Mouse (Mus musculus): ENCODE data around the gene Metap1d.

The Metap1d gene

GRCm38 (mm10) chr2:71526595-71527322, 73.7 kb downstream of the Metap1d start:
- no peak for DNase-seq (ENCODE audit: inconsistent age in 2 of 2, low spot score in 1 of 2)

- peak in 1 of 2 experiments; percentile 43 for DNase-seq (ENCODE audit: inconsistent age in 2 of 2, low spot score in 1 of 2)
Measured at GRCm38 (mm10) chr2:71527323-71528013, 74.4 kb downstream of the Metap1d start.

DNA sequence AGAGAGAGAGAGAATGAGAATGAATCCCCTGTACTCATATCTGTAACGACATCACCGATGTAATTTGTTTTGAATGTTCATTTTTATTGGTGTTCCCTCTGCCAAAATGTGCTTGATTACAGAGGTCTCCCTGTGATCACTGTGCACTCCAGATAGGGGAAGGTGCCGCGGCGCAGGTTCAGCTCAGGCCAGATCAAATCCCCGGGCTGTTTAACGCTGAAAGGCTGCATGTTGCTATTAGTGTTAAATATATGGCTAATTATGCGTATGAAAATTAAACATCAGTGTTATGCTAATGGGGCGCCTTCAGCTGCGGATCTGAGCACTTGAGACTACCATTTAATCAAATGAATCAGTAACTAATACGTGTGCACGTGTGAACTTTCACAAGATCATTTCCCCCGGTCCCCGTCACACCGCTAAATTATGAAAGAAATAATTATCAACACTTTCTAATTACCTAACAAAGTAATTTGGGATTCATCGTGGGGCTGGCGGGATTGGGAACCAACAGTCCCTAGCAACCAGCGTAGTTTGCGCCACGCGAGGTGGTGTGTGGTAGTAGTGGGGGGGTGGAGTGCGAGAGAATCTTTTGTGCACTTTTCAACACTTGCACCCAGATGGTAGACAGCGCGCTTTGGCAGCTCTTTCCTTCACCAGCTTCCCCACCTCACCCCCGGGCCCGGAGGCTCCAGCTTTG, 75.1 kb downstream of the Metap1d start, which contains the start of gene Dlx1:
Gene Dlx1 (plus strand): TSS at position 100 of the 700 bp plus-strand sequence.
- peak in 1 of 2 experiments; percentile 58 for DNase-seq (ENCODE audit: inconsistent age in 2 of 2, low spot score in 1 of 2)

DNA sequence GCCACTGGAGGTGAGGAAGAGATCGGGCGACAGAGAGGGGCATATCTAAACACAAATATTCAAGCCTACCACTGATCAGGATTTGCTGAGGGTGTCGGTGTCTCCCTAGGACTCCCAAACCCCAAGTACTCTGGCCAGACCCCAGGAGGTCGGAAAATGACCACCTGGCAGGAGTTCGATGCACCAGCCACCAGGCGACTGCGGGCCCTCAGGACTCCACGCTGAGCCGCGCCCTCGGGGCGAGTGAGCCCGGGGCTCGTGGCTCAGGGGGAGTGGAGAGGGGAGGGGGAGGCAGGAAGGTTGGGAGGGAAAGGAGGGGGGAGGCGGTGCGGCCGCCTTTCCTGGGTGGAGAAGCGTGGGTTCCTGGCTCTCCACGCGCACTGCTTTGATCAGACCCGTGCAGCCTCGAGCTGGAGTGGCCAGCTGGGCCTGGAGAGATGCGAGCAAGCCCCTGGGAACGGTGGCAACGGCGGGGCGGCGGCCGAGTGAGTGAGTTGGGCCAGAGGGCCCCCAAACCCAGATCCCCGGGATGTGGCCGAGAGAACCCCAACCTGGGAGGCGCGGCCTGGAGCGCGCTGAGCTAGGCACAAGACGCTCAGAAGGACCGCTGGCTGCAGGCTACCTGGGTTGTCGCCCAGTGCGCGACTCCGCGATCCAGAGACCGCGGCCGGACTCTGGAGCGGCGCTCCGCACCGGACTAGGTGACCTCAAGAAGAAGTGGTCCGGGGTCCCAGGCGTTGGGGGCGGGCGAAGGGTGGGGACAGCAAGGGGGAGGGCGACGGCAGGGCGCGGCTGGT, 75.8 kb downstream of the Metap1d start:
- DNase-seq (ENCODE audit: inconsistent age in 2 of 2, low spot score in 1 of 2) = peak in 1 of 2 experiments; percentile 58

DNA sequence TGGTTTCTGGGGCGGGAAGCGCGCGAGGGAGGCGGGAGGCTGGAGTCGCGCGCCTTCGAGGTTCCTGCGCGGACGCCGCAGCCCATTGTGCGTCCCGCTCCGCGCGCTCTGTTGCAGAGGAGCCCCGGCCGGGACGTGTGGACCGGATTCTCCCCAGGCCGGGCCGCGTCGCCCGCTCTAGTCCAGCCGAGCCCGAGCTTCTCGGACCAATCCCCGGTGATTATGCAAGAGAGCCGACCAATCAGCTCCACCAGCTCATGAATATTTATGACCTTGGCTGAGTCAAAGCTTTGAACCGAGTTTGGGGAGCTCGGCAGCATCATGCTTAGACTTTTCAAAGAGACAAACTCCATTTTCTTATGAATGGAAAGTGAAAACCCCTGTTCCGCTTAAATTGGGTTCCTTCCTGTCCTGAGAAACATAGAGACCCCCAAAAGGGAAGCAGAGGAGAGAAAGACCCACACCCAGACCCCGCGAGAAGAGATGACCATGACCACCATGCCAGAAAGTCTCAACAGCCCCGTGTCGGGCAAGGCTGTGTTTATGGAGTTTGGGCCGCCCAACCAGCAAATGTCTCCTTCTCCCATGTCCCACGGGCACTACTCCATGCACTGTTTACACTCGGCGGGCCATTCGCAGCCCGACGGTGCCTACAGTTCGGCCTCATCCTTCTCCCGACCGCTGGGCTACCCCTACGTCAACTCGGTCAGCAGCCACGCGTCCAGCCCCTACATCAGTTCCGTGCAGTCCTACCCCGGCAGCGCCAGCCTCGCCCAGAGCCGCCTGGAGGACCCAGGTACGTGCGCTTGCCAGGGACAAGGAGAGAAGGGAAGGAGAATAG, 76.7 kb downstream of the Metap1d start:
- DNase-seq (ENCODE audit: inconsistent age in 2 of 2, low spot score in 1 of 2) = peak; percentile 87 to 93

DNA sequence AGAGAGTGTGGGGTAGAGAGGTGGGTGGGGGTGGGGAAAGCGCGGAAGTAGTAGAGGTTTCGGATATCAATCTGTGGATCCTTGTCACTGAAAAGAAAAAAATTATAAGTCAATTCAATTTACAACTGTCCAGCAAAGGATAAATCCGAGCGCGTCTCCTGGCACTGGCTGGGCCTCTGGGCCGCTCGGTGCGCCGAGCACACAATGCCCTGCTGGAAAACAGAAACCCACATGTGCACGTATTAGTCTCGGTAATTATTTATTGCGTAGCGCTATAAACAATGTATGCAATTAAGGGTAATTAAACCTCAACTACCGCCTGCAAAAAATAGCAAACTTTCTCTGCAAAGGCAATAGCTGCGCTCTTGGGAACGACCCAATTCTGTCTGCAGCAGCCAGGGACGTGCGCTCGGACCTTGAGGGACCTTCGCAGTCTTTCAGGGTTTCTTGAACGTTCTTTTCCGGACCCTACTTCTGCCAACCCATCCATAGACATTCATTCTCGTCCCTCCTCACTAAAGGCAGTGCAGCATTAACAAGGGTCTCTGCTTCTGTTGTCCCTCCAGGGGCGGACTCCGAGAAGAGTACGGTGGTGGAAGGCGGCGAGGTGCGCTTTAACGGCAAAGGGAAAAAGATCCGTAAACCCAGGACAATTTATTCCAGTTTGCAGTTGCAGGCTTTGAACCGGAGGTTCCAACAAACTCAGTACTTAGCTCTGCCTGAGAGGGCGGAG, 77.5 kb downstream of the Metap1d start:
- peak in 1 of 2 experiments; percentile 58 for DNase-seq (ENCODE audit: inconsistent age in 2 of 2, low spot score in 1 of 2)

DNA sequence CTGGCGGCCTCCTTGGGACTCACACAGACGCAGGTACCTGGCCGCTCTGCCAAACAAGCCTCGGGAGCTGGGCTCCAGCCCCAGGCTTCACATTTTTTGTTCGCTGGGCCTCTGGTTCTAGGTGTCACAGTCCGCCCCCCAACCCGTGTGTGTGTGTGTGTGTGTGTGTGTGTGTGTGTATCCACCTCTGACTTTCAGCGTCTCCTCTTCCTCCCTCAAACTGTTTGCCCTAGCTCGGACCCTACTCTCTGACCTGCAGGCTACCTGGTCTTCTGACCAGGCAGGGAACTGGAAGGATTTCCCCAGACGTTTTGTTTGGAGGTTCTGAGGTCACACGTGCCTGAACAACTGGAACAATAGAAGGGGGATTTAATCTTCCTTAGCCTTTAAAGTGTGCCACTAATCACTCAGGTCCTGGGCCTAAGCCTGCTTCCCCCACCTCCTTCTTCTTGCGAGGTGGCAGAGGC, 78.1 kb downstream of the Metap1d start:
- DNase-seq (ENCODE audit: inconsistent age in 2 of 2, low spot score in 1 of 2) = no peak

DNA sequence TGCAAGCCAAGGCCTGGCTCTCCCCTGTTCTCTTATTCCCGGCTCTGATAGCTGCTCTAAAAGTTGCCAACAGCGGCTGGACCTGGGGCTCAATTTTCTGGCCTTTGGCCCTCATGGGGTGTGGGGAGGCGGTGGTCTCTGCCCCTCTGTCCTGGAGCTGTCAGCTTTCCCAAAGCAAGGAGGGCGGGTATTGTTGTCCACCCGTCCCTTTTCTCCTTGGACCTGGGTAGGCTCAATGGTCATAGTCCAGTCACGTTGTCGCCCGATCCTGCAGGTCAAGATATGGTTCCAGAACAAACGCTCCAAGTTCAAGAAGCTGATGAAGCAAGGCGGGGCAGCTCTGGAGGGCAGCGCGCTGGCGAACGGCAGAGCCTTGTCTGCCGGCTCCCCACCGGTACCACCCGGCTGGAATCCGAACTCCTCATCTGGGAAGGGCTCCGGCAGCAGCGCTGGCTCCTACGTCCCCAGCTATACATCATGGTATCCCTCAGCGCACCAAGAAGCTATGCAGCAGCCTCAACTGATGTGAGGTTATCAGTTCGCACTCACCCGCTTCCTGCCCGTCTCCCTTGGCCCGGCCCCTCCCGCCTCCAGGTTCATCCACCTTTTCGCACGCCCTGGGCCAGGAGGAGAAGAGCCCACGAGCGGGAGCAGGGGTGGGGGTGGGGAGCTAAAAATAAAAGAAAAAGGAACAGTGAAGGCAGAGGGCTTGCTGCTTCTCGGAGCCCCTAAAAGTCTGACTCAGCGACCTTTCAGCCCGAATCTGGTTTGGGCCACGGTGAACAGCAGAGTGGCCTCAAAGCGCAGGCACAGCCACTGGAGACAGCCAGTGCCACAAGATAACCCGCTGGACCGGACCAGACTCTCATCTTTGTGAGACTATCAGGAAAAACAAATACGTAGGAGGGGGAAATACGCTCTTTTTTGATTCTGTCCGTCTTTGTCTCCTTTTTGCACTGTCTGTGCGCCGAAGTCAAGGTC, 79.2 kb downstream of the Metap1d start:
- no peak for DNase-seq (ENCODE audit: inconsistent age in 2 of 2, low spot score in 1 of 2)

- DNase-seq (ENCODE audit: inconsistent age in 2 of 2, low spot score in 1 of 2) = no peak
Measured at GRCm38 (mm10) chr2:71533094-71533493, 80.0 kb downstream of the Metap1d start.

DNA sequence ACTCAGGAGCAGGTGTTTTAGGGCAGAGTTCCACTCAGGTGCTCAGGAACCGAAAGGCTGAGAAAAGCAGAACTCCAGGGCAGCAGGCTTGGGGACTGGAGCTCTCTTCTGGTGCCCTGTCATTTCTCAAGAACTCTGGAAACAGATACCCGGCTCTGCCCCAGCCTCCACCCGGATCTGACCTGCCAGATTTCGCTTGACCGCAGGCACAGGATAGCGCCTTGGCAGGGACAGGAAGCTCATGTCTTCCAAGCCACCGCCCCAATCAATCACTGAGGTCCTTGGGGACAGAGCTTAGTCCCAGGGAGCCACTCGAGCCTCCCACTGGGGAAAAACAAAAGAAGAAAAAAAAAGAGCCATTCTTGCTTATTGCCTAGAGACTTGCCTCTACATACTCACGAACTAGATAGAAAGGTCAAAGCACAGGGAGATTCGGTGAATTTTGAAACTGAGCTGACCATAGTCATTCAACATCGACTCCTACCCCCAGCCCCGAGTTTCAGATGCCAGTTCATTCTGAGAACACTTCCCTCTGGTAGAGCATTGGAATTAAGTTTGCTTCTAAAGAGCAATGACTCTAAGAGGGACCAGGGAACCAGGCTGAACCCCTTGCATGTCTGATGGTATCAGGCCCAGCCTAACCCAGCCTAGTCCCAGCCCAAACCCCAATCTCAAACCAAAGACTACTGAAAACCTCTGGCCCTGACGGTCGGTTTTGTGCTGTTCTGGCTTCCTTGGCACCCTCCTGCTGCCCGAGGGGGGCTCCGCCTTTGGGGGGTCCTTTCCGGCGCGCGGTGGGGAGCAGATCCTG, 81.4 kb downstream of the Metap1d start:
- peak in 1 of 2 experiments; percentile 35 for DNase-seq (ENCODE audit: inconsistent age in 2 of 2, low spot score in 1 of 2)

DNA sequence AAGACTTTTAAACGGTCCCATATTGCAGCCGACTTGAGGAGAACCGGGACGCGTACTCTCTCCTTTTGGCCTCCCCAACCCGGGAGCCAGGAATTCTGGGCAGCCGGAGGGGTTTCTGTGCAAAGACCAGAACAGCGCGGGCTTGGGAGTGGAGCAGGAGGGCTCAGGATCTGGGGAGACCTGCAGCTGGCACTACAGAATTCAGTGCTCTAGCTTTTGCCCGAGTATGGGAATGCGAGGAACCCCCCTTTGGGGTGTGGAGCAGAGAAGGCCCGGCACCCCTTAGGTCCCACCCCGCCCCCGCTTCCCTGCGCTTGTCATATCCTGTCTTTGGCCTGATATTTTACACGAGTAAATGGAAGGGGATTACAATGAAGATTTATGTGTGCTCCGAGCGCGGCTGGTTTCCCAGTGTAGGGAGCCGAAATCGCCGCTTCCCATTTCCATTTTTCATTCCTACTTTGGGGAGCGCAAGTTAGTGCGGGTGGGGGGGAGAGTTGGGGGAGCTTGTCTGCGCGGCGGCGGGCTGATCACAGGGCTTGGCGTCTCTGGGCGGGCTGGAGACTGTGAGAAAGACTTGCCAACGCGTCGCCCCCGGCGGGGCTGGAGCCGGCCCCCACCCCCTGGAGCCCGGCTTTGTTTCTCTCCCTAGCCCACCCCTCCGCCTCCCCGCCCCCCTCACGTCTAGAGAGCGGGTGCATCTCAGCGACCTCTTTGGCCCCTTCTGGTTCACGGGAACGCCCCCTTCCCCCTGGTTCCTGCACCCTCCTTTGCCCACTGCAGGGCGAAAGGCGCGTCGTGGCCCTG, 87.7 kb downstream of the Metap1d start:
- DNase-seq (ENCODE audit: inconsistent age in 2 of 2, low spot score in 1 of 2) = peak in 1 of 2 experiments; percentile 53

DNA sequence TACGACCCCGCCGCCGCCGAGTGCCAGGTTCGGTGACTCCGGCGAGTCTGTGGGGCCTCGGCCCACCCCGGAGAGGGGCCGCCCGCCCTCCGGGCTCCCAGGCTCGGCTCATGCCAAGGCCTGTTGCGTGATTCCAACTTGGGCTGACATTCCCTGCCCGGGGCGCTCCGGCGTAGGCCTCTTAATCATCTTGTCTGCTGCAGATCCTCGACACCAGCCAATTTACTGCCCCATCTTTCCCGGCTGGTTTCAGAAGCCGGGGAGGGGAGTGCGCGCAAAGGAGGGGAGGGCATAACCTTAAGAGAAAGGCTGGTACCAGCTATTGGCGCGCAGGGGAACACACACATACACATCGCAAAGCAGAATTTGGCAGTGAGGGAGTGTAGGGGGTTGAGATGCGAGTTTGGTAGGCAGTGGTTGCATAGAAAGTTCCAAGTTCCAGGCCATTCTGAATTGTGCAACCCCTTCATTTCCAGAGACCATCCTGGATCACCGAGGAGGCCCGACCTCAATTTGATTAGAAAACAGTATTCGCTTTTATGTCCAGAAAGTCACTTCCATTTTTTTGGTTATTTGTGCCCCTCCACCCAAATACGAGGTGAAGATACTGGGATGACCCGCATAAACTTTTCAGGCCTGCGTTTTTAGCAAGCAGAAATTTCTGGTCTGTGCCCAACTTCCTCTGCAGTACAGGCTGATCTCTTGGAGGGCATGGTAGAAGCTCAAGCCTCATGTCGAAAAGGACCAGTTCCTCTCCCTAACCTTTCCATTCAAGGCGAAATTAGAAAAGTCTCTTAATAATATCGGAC, 88.5 kb downstream of the Metap1d start:
- DNase-seq (ENCODE audit: inconsistent age in 2 of 2, low spot score in 1 of 2) = peak in 1 of 2 experiments; percentile 35

DNA sequence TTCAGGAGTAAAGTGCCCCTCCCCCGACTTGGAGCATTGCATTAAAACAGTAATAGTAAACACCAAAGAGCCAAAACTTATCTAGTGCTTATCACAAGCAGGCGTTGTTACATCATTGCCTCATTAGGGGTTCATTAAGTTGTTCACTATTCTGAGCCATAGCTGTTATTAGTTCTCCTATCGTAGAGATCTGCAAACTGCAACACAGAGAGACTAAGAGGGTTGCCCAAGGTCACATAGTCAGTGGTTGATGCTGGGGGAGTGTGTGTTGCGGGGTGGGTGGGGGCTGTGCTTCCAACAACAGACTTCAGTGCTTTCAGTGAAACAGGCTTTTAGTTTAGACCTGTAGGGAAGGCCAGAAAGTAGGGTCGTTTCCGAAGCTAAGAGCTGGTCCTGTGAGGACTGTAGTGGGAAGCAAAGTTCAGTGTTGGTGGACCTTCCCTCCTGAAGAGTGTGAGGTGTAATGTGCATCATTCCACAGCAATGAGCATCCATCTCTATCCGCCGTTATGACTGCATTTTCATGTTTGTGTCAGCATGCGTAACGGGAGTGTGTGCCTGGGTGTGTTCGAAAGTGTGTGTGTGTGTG, 89.2 kb downstream of the Metap1d start:
- no peak for DNase-seq (ENCODE audit: inconsistent age in 2 of 2, low spot score in 1 of 2)

GRCm38 (mm10) chr2:71542816-71543301, 89.8 kb downstream of the Metap1d start:
- peak; percentile 67 to 86 for DNase-seq (ENCODE audit: inconsistent age in 2 of 2, low spot score in 1 of 2)

GRCm38 (mm10) chr2:71543531-71543930, 90.5 kb downstream of the Metap1d start:
- peak in 1 of 2 experiments; percentile 16 for DNase-seq (ENCODE audit: inconsistent age in 2 of 2, low spot score in 1 of 2)

All from adrenal gland, adult (tissue).